Mouse (Mus musculus): ENCODE measurements around the gene Ssbp1. TPM values are rescaled to one million over a fixed set of nuclear protein-coding genes. Genes with fewer than 3 reads are reported as not detected.

The Ssbp1 gene
- polyA plus RNA-seq, 1 experiment from 2014 or later: 163 TPM

- no peak overlapping the region for H3K4me3 ChIP-seq (ENCODE audit: low read depth, low read length)
- DNase-seq (ENCODE audit: low spot score): no peak
- H3K36me3 ChIP-seq (ENCODE audit: control insufficient read depth, insufficient read depth, low read length): no peaks in the 10 kb centered on the region
- peaks cover 17% of the 10 kb centered on the region for H3K27me3 ChIP-seq (replicated peaks; ENCODE audit: control insufficient read depth, insufficient read depth, low read length)
- H3K4me1 ChIP-seq (replicated peaks; ENCODE audit: control insufficient read depth, insufficient read depth, low read length): no peaks in the 10 kb centered on the region
- H3K4me2 ChIP-seq (ENCODE audit: low read length): no peak overlapping the region
- 79% methylated on average over 3 of the region's 3 CpGs for WGBS
- H3K9me3 ChIP-seq (ENCODE audit: control insufficient read depth, low read length): no peaks in the 10 kb centered on the region
- H3K27ac ChIP-seq (ENCODE audit: low read depth): no peak overlapping the region
- no peak overlapping the region for H3K9ac ChIP-seq (ENCODE audit: low read length)
- ATAC-seq (replicated peaks; ENCODE audit: low FRiP score, low TSS enrichment, low read depth): no peak
Measured at GRCm38 (mm10) chr6:40441276-40441675, 29.9 kb upstream of the Ssbp1 start.

- Histone ChIP-seq H3K36me3 (ENCODE audit: control insufficient read depth, insufficient read depth, low read length) (no peaks in the 10 kb centered on the region), H3K9me3 (ENCODE audit: control insufficient read depth, low read length) (no peaks in the 10 kb centered on the region), H3K27me3 (replicated peaks; ENCODE audit: control insufficient read depth, insufficient read depth, low read length) (peaks cover 17% of the 10 kb centered on the region), H3K9ac (ENCODE audit: low read length) (no peak overlapping the region), H3K4me3 (ENCODE audit: low read depth, low read length) (no peak overlapping the region), H3K27ac (ENCODE audit: low read depth) (no peak overlapping the region), H3K4me1 (replicated peaks; ENCODE audit: control insufficient read depth, insufficient read depth, low read length) (no peaks in the 10 kb centered on the region), H3K4me2 (ENCODE audit: low read length) (no peak overlapping the region)
- DNase-seq (ENCODE audit: low spot score) (no peak), ATAC-seq (replicated peaks; ENCODE audit: low FRiP score, low TSS enrichment, low read depth) (no peak)
- 29% methylated on average over 3 of the region's 3 CpGs for WGBS
Measured at GRCm38 (mm10) chr6:40441755-40442154, 29.4 kb upstream of the Ssbp1 start.

- Histone ChIP-seq H3K27me3 (replicated peaks; ENCODE audit: control insufficient read depth, insufficient read depth, low read length) (peaks cover 13% of the 10 kb centered on the region), H3K4me3 (ENCODE audit: low read depth, low read length) (no peak overlapping the region), H3K9ac (ENCODE audit: low read length) (no peak overlapping the region), H3K27ac (ENCODE audit: low read depth) (no peak overlapping the region), H3K9me3 (ENCODE audit: control insufficient read depth, low read length) (no peaks in the 10 kb centered on the region), H3K36me3 (ENCODE audit: control insufficient read depth, insufficient read depth, low read length) (no peaks in the 10 kb centered on the region), H3K4me2 (ENCODE audit: low read length) (no peak overlapping the region), H3K4me1 (replicated peaks; ENCODE audit: control insufficient read depth, insufficient read depth, low read length) (no peaks in the 10 kb centered on the region)
- ATAC-seq (replicated peaks; ENCODE audit: low FRiP score, low TSS enrichment, low read depth): no peak
- DNase-seq (ENCODE audit: low spot score): no peak
- 37% methylated on average over 10 of the region's 10 CpGs for WGBS
Measured at GRCm38 (mm10) chr6:40443281-40443928, 27.7 kb upstream of the Ssbp1 start.

- Histone ChIP-seq H3K27ac (ENCODE audit: low read depth) (no peak overlapping the region), H3K4me1 (replicated peaks; ENCODE audit: control insufficient read depth, insufficient read depth, low read length) (no peaks in the 10 kb centered on the region), H3K9ac (ENCODE audit: low read length) (no peak overlapping the region), H3K36me3 (ENCODE audit: control insufficient read depth, insufficient read depth, low read length) (no peaks in the 10 kb centered on the region), H3K9me3 (ENCODE audit: control insufficient read depth, low read length) (no peaks in the 10 kb centered on the region), H3K4me3 (ENCODE audit: low read depth, low read length) (no peak overlapping the region), H3K27me3 (replicated peaks; ENCODE audit: control insufficient read depth, insufficient read depth, low read length) (no peaks in the 10 kb centered on the region), H3K4me2 (ENCODE audit: low read length) (no peak overlapping the region)
- ATAC-seq (replicated peaks; ENCODE audit: low FRiP score, low TSS enrichment, low read depth) (no peak), DNase-seq (ENCODE audit: low spot score) (no peak)
Measured at GRCm38 (mm10) chr6:40448626-40449025, 22.5 kb upstream of the Ssbp1 start.

- WGBS: 26% methylated on average over 7 of the region's 7 CpGs
Measured at GRCm38 (mm10) chr6:40454436-40455041, 16.6 kb upstream of the Ssbp1 start.

GRCm38 (mm10) chr6:40465710-40466109 lies 5.4 kb upstream of the Ssbp1 start:
- H3K27ac ChIP-seq (ENCODE audit: low read depth): no peak overlapping the region
- WGBS: 51% methylated on average over 6 of the region's 6 CpGs
- ATAC-seq (replicated peaks; ENCODE audit: low FRiP score, low TSS enrichment, low read depth) (no peak), DNase-seq (ENCODE audit: low spot score) (no peak)
- H3K27me3 ChIP-seq (replicated peaks; ENCODE audit: control insufficient read depth, insufficient read depth, low read length): no peaks in the 10 kb centered on the region
- H3K4me3 ChIP-seq (ENCODE audit: low read depth, low read length): no peak overlapping the region
- H3K36me3 ChIP-seq (ENCODE audit: control insufficient read depth, insufficient read depth, low read length): no peaks in the 10 kb centered on the region
- no peak overlapping the region for H3K4me2 ChIP-seq (ENCODE audit: low read length)
- H3K4me1 ChIP-seq (replicated peaks; ENCODE audit: control insufficient read depth, insufficient read depth, low read length): no peaks in the 10 kb centered on the region
- H3K9ac ChIP-seq (ENCODE audit: low read length): no peak overlapping the region
- no peaks in the 10 kb centered on the region for H3K9me3 ChIP-seq (ENCODE audit: control insufficient read depth, low read length)

More at GRCm38 (mm10) chr6:40454436-40455041, 16.6 kb upstream of the Ssbp1 start:
- DNase-seq (ENCODE audit: low spot score): no peak
- Histone ChIP-seq H3K27me3 (replicated peaks; ENCODE audit: control insufficient read depth, insufficient read depth, low read length) (no peaks in the 10 kb centered on the region), H3K4me1 (replicated peaks; ENCODE audit: control insufficient read depth, insufficient read depth, low read length) (no peaks in the 10 kb centered on the region), H3K27ac (ENCODE audit: low read depth) (no peak overlapping the region), H3K9me3 (ENCODE audit: control insufficient read depth, low read length) (no peaks in the 10 kb centered on the region), H3K9ac (ENCODE audit: low read length) (no peak overlapping the region), H3K36me3 (ENCODE audit: control insufficient read depth, insufficient read depth, low read length) (no peaks in the 10 kb centered on the region), H3K4me2 (ENCODE audit: low read length) (no peak overlapping the region), H3K4me3 (ENCODE audit: low read depth, low read length) (no peak overlapping the region)
- ATAC-seq (replicated peaks; ENCODE audit: low FRiP score, low TSS enrichment, low read depth): no peak

GRCm38 (mm10) chr6:40471720-40472010 lies 513 bp downstream of the Ssbp1 start:
- 0 out of 2 replicates have a peak, but pooled peaks cover 2% of the 10 kb centered on the region for H3K9me3 ChIP-seq (ENCODE audit: control insufficient read depth, low read length)
- H3K27me3 ChIP-seq (replicated peaks; ENCODE audit: control insufficient read depth, insufficient read depth, low read length): no peaks in the 10 kb centered on the region
- peak overlapping the region; percentile 92 for H3K27ac ChIP-seq (ENCODE audit: low read depth)
- peaks cover 35% of the 10 kb centered on the region for H3K36me3 ChIP-seq (ENCODE audit: control insufficient read depth, insufficient read depth, low read length)
- peak overlapping the region; percentile 66 for H3K4me3 ChIP-seq (ENCODE audit: low read depth, low read length)
- ATAC-seq (replicated peaks; ENCODE audit: low FRiP score, low TSS enrichment, low read depth): peak; percentile 10; the same call in 1 of the 2 replicates
- H3K4me1 ChIP-seq (replicated peaks; ENCODE audit: control insufficient read depth, insufficient read depth, low read length): peaks cover 5% of the 10 kb centered on the region
- peak overlapping the region; percentile 95 for H3K9ac ChIP-seq (ENCODE audit: low read length)
- H3K4me2 ChIP-seq (ENCODE audit: low read length): peak overlapping the region; percentile 68
- under 1% methylated on average over 7 of the region's 7 CpGs for WGBS
- DNase-seq (ENCODE audit: low spot score): no peak

GRCm38 (mm10) chr6:40476132-40476531 lies 5.0 kb downstream of the Ssbp1 start:
- no peaks in the 10 kb centered on the region for H3K27me3 ChIP-seq (replicated peaks; ENCODE audit: control insufficient read depth, insufficient read depth, low read length)
- 83% methylated on average over 4 of the region's 4 CpGs for WGBS
- no peak for DNase-seq (ENCODE audit: low spot score)
- no peak overlapping the region for H3K27ac ChIP-seq (ENCODE audit: low read depth)
- no peak overlapping the region for H3K4me3 ChIP-seq (ENCODE audit: low read depth, low read length)
- no peak for ATAC-seq (replicated peaks; ENCODE audit: low FRiP score, low TSS enrichment, low read depth)
- H3K9me3 ChIP-seq (ENCODE audit: control insufficient read depth, low read length): 0 out of 2 replicates have a peak, but pooled peaks cover 2% of the 10 kb centered on the region
- H3K4me1 ChIP-seq (replicated peaks; ENCODE audit: control insufficient read depth, insufficient read depth, low read length): peaks cover 5% of the 10 kb centered on the region
- no peak overlapping the region for H3K4me2 ChIP-seq (ENCODE audit: low read length)
- H3K36me3 ChIP-seq (ENCODE audit: control insufficient read depth, insufficient read depth, low read length): peaks cover 59% of the 10 kb centered on the region
- no peak overlapping the region for H3K9ac ChIP-seq (ENCODE audit: low read length)

GRCm38 (mm10) chr6:40479705-40480104 lies 8.6 kb downstream of the Ssbp1 start:
- no peak overlapping the region for H3K4me3 ChIP-seq (ENCODE audit: low read depth, low read length)
- H3K9ac ChIP-seq (ENCODE audit: low read length): no peak overlapping the region
- H3K27me3 ChIP-seq (replicated peaks; ENCODE audit: control insufficient read depth, insufficient read depth, low read length): no peaks in the 10 kb centered on the region
- H3K4me2 ChIP-seq (ENCODE audit: low read length): no peak overlapping the region
- no peak overlapping the region for H3K27ac ChIP-seq (ENCODE audit: low read depth)
- WGBS: 86% methylated on average over 1 of the region's 1 CpGs
- H3K9me3 ChIP-seq (ENCODE audit: control insufficient read depth, low read length): 0 out of 2 replicates have a peak, but pooled peaks cover 2% of the 10 kb centered on the region
- H3K4me1 ChIP-seq (replicated peaks; ENCODE audit: control insufficient read depth, insufficient read depth, low read length): no peaks in the 10 kb centered on the region
- H3K36me3 ChIP-seq (ENCODE audit: control insufficient read depth, insufficient read depth, low read length): peaks cover 79% of the 10 kb centered on the region
- no peak for DNase-seq (ENCODE audit: low spot score)
- ATAC-seq (replicated peaks; ENCODE audit: low FRiP score, low TSS enrichment, low read depth): no peak

Data from intestine, embryonic 14.5 days (tissue).